In genomic region chr4:145851421-145851820, GRCm38 (mm10) we compare ENCODE assay signal across 29 mouse cellular contexts. TPM values are rescaled to one million over a fixed set of nuclear protein-coding genes. Genes with fewer than 3 reads are reported as not detected.
A peak's percentile ranks its signal among the peaks of the same experiment; 100 is the strongest.
DNase-seq lines count a peak whose midpoint lies in the region; ATAC-seq and TF ChIP-seq lines count a peak whose summit lies in the region.
"Not testable (repeated sequence)": the region's sequence is repeated elsewhere in the genome, so short reads cannot be mapped to it uniquely, and the experiment has no call there.
"Had no signal": no experiment of that assay in that cellular context is flagged by ENCODE, and none has a peak within 500 bp of the region (broad histone marks: within the 10 kb centered on the region; RNA-seq: fewer than 3 reads in every experiment).

No protein-coding gene starts in this region.

- intact Hi-C loops in heart, adult 2 months (cut with DNase I) = not testable (repeated sequence)

- not testable (repeated sequence) for H3K9me3 ChIP-seq in liver, postnatal 0 days (ENCODE audit: low read length)

- WGBS in heart, adult 2 months = 58% methylated on average over 8 of the region's 9 CpGs
- 63% methylated on average over 6 of the region's 9 CpGs for WGBS in liver, postnatal 0 days (ENCODE audit: insufficient replicate concordance)

- H3K4me2 ChIP-seq in liver, postnatal 0 days (ENCODE audit: low read depth, low read length) = not testable (repeated sequence)

- H3K9ac ChIP-seq in heart, adult 2 months (ENCODE audit: low read depth, low read length); liver, postnatal 0 days (replicated peaks): not testable (repeated sequence)

- H3K79me2 ChIP-seq in heart, adult 2 months (replicated peaks; ENCODE audit: control insufficient read depth, insufficient read depth, low read length) = not testable (repeated sequence)

- TF ChIP-seq POLR2A in heart, adult 2 months (IDR thresholded peaks at IDR 0.05; ENCODE audit: insufficient read depth, low read depth, low read length) = not testable (repeated sequence)

- DNase-seq in heart, adult 2 months; liver, postnatal 0 days: not testable (repeated sequence)
- peak; percentile 5 for DNase-seq in kidney, postnatal 10 days
- DNase-seq in thymus, postnatal 4 days = peak; percentile 20

- H3K27ac ChIP-seq in heart, adult 2 months; liver, postnatal 0 days (ENCODE audit: low read depth): not testable (repeated sequence)

- not testable (repeated sequence) for H3K4me3 ChIP-seq in heart, adult 2 months; liver, postnatal 0 days (ENCODE audit: low read depth, low read length)

- 0 out of 2 replicates have a peak, but pooled peaks have one; percentile 26 for ATAC-seq in cerebellum, adult (ENCODE audit: insufficient number of reproducible peaks, low FRiP score, low TSS enrichment)
- ATAC-seq in erythroid progenitor cell, adult 5-6 weeks (replicated peaks; ENCODE audit: low FRiP score, poor library complexity, severe bottlenecking) = peak; percentile 38; the same call in 1 of the 2 replicates
- ATAC-seq in liver, postnatal 0 days = not testable (repeated sequence)
- peak; percentile 58 for ATAC-seq in megakaryocyte-erythroid progenitor cell, adult 5-6 weeks (replicated peaks; ENCODE audit: low FRiP score, low TSS enrichment, poor library complexity, severe bottlenecking)

- H3K27me3 ChIP-seq in heart, adult 2 months (ENCODE audit: control insufficient read depth, insufficient read depth, low read length); liver, postnatal 0 days (ENCODE audit: insufficient read depth, low read length): not testable (repeated sequence)

- H3K4me1 ChIP-seq in heart, adult 2 months (ENCODE audit: control insufficient read depth, insufficient read depth, low read length); liver, postnatal 0 days (ENCODE audit: insufficient read depth): not testable (repeated sequence)

- 0 out of 2 replicates have a peak, but pooled peaks have one; percentile 6 for TF ChIP-seq CTCF in heart, adult 2 months (IDR thresholded peaks at IDR 0.05)
- peak; percentile 30 for TF ChIP-seq CTCF in liver, postnatal 0 days (IDR thresholded peaks at IDR 0.05; ENCODE audit: low read depth)

- H3K36me3 ChIP-seq in heart, adult 2 months (ENCODE audit: control insufficient read depth, insufficient read depth, low read length); liver, postnatal 0 days (replicated peaks; ENCODE audit: insufficient read depth, low read length): not testable (repeated sequence)

- TF ChIP-seq EP300 in heart, adult 2 months (IDR thresholded peaks at IDR 0.05; ENCODE audit: insufficient read depth, low read depth, low read length); liver, postnatal 0 days (IDR thresholded peaks at IDR 0.05; ENCODE audit: low read depth): not testable (repeated sequence)

RNA-seq across cellular contexts. Expression of gene Zfp986, which starts 17.2 kb away (rescaled TPM):
- total RNA-seq in erythroid progenitor cell, adult 5-6 weeks (2015; ENCODE audit: low replicate concordance) = not detected in 2 replicates
- total RNA-seq in erythroid progenitor cell, adult 5-6 weeks (2017; ENCODE audit: low replicate concordance) = not detected in 2 replicates
- total RNA-seq in heart, adult 2 months (2021) = not detected
- not detected in 2 replicates for polyA plus RNA-seq in heart, adult 2 months (2012; rRNA removed)
- polyA plus RNA-seq in liver, postnatal 0 days (2015; fragmentation: Nextera tagmentation; extraction: Ambion mirVana) = not detected in 2 replicates
- total RNA-seq in megakaryocyte-erythroid progenitor cell, adult 5-6 weeks (2014; fragmentation: Nextera tagmentation) = not detected in 2 replicates
- not detected in 2 replicates for total RNA-seq in megakaryocyte-erythroid progenitor cell, adult 5-6 weeks (2017)
- total RNA-seq: adrenal gland, adult 18-20 months; adrenal gland, postnatal 10 days; adrenal gland, postnatal 36 days; gastrocnemius, adult 8-10 months; gastrocnemius, postnatal 25 days; heart, adult 8-10 months; heart, postnatal 25 days had no signal
- polyA plus RNA-seq: C2C12; CD4-positive, CD25-positive, alpha-beta regulatory T cell, adult 4 months; embryonic facial prominence, embryonic 10.5 days; embryonic facial prominence, embryonic 13.5 days; forebrain, embryonic 11.5 days; forebrain, embryonic 14.5 days; forebrain, postnatal 0 days; gonadal fat pad, adult 2 months; heart, embryonic 11.5 days; heart, embryonic 14.5 days; heart, postnatal 0 days; hindbrain, embryonic 10.5 days; hindbrain, embryonic 13.5 days; hindbrain, embryonic 16.5 days; intestine, embryonic 16.5 days had no signal
